Mouse (Mus musculus): ENCODE results near the gene Glcci1. TPM values are rescaled to one million over a fixed set of nuclear protein-coding genes. Genes with fewer than 3 reads are reported as not detected.
A peak's percentile ranks its signal among the peaks of the same experiment; 100 is the strongest.
"Not testable (repeated sequence)": the region's sequence is repeated elsewhere in the genome, so short reads cannot be mapped to it uniquely, and the experiment has no call there.

Gene Glcci1
- total RNA-seq, 2 experiments from 2014 or later: 25.3 to 33.5 TPM

DNA sequence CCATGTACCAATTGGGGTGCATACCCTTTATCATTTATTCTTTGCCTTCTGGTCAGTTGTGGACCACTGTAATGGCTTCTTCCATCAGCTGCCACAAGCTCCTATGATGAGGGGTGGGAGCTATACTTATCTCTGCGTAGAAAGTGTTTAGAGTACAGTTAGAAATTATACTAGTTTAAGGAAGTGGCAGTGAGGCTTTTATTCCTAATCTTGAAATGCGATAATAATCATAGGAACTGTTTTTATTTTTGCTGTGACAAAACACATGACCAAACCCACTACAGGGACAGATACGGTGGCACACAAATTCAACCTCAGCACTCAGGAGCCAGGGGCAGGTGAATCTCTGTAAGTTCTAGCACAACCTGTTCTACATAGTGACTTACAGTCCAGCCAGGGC lies 17.2 kb upstream of the Glcci1 start:
- no peak for DNase-seq (ENCODE audit: low spot score in 2 of 2)

- no peak for DNase-seq (ENCODE audit: low spot score in 2 of 2)
Observed at GRCm38 (mm10) chr6:8495109-8495826, 14.1 kb upstream of the Glcci1 start.

DNA sequence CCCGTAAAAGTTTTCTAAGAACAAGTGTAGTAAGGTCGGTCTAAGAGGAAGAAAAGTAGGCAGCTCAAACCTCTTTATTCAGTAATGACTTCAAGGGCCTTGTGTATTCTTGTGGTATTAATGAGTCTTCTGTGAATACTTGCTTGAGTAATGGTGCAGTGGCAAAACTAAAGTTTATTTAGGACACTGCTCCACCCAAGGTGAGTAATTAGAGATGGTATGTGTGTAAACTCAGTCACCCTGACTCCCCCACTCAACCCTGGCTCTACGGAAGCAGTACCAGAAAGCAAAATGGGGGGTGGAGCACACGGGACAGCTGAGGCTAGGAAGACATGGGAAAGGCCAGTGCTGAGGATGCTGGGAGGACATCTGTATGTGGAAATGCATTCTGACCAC lies 13.6 kb upstream of the Glcci1 start:
- DNase-seq (ENCODE audit: low spot score in 2 of 2): no peak

DNA sequence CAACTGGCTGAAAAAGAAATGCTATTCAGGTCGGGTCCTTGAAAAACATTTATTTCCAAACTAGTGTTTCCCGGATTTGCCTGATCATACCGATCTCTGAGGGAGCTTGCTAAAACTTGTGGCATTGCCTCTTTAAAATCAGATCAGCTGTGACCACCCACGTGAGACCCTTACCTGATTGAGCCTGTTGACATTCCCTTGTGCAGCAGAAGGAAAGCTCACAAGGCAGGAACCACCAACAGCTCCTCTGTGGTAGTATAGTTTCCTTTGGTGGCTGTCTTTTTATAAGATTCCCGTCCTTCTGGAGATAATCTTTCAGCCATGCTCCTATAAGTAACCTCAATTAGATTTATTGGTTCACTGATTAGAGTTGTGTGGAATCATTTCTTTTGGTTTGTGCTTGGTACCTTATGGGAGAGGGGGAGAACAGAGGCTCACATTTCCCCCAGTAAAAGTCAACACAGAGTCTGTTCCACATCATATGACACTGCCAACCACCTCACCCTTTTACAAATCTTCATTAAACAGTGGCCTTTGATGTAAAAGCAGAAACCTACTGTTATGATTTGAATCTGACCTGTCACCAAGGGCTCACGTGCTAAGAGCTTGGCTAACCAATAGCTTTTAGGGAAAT lies 12.0 kb upstream of the Glcci1 start:
- DNase-seq (ENCODE audit: low spot score in 2 of 2): no peak

GRCm38 (mm10) chr6:8497868-8498257 lies 11.5 kb upstream of the Glcci1 start:
- no peak for DNase-seq (ENCODE audit: low spot score in 2 of 2)

- DNase-seq (ENCODE audit: low spot score in 2 of 2): no peak
Observed at GRCm38 (mm10) chr6:8498961-8499360, 10.4 kb upstream of the Glcci1 start.

DNA sequence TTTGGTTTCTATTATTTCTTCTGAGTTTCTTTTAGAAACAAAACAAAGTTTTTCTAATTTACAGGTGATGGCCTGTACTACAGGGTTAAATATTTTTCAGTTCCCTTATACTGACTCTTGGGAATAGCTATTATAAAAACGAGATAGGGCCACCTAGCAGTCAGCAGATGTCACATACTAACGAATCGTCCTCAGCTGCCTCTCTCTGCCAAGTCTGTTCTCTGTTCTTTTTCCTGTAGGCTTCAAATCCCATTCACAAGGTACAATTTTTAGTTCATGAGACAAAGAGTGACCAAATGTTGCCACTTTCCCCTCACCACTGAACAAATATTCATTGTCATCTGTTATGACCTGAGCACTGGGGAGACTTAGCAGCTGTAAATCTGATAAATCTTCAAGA lies 5.4 kb upstream of the Glcci1 start:
- no peak for DNase-seq (ENCODE audit: low spot score in 2 of 2)

GRCm38 (mm10) chr6:8504521-8505228 lies 4.7 kb upstream of the Glcci1 start:
- no peak for DNase-seq (ENCODE audit: low spot score in 2 of 2)

GRCm38 (mm10) chr6:8506631-8507030 lies 2.8 kb upstream of the Glcci1 start:
- no peak for DNase-seq (ENCODE audit: low spot score in 2 of 2)

DNA sequence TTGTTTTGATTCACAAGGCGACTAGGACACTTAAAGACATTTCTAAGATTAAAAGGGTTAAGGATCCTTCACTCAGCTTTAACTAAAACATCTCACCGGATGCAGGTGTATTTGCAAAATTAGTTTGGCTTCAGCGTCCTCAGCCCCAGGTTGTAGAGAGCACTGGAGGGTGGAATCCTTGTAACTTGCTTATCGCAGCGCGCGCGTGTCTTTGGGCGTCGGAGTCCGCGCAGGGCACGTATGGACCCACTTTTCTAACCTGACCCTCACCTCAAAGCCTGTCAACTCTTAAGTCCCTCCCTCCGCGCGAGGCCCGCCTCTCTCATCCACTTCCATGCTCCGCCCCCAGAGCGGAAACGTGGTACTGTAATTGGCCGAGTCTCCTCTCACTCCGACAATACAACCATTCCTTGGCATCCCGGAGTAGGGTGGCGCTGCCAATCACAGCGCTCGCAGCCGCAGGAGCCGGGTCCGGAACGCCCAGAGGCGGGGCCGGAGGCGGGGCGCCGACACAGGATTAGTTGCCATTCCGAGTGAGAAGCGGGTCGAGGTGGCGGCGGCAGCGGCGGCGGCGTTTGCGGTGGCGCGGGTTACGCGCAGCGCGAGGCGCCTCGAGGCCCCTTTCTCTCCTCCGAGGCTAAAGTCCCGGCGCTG lies 390 bp upstream of the Glcci1 start:
- DNase-seq (ENCODE audit: low spot score in 2 of 2): peak; percentile 97

DNA sequence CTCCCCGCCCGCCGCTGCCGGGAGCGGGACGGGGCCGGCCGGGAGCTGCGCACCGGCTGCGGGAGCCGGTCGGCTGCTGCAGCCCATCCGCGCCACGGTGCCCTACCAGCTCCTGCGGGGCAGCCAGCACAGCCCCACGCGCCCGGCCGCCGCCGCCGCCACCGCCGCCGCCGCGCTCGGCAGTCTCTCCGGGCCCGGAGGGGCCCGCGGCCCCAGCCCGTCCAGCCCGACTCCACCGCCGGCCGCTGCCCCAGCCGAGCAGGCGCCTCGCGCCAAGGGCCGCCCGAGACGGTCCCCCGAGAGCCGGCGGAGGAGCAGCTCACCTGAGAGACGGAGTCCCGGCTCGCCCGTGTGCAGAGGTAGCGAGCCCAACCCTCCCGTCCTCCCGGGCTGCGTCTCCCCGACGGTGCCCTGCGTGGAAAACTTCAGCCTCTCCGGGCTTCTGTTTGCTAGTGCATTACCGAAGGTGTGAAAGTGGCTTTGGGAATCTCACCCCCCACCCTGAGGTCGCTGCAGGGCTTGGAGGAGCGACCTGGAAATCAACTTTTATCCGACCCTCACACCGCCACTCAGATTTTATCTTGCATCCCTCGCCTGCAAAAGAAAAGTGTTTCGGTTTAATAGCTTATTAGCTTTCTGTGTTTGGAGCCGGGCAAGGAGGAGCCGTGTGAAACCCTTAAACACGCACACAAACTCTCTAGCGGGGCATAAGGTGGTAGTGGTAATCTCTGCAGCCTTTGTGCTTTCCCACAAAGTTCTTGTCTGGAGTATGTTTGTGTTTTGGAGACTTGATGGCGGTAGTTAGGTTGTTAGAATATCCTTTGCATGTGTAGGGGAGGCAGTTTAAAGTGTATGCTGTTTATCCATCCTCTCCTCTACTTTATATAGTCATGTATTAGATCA lies 812 bp downstream of the Glcci1 start:
- peak; percentile 55 to 56 for DNase-seq (ENCODE audit: low spot score in 2 of 2)

DNA sequence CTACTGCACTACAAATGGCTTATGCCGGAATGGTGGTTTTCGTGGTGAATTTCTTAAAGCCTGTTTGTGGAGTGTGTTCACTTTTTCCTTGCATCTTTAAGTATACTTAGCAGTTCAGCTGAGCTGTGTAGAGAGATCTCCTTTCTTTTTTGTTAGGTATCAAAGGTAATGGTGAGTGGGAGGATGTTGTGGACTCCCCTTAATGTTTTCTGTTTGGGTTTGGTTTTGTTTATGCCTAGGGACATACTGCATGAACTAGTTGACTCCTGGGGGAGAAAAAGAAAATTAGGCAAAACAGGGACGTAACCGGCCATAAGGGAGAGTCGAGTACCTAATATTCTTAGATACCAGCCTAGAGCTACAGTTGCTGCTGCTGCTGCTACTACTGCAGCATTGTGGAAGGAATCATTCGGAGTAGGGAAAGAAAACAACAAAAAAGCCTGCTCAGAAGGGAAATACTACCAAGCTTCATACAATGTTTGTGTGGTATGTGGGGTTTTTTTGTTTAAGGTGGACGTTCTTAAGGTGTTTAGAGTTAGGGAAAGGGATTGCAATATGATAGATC lies 1.5 kb downstream of the Glcci1 start:
- DNase-seq (ENCODE audit: low spot score in 2 of 2): no peak

GRCm38 (mm10) chr6:8511447-8511846 lies 2.0 kb downstream of the Glcci1 start:
- DNase-seq (ENCODE audit: low spot score in 2 of 2): no peak

DNA sequence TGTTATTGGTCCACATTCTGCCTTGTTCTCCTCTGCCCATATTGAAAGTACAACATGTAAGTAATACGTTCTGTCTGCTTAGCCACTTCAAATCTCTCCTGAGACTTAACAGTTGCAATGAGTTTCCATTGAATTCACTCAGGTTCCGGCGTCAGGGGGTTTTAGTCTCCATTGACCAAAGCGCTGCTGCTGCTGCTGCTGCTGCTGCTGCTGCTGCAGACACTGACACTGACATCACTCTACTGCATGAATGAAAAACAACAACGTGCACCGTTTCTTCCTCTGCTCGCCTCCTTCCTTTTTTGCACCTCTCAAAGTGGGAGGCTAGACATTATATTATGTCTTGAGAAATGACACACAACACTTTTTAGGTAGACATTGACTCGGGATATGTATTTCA lies 3.0 kb downstream of the Glcci1 start:
- DNase-seq (ENCODE audit: low spot score in 2 of 2): no peak

DNA sequence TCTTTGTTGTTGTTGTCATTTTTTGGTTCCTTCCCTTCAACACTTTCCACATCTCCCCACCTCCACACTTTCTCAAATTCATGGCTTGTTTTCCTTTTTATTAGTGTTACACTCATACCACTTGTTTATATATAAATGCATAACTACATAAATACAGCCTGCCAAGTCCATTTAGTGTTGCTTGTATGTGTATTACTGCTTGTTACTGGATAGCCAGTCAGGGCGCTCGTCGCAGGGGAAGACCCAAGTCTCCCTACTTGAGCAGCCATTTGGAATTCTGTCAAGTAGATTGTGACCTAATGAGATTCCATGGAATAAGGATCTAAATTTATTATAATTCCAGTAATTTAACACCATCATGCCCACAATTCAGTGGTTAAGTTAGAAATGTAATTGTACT lies 10.3 kb downstream of the Glcci1 start:
- no peak for DNase-seq (ENCODE audit: low spot score in 2 of 2)

DNA sequence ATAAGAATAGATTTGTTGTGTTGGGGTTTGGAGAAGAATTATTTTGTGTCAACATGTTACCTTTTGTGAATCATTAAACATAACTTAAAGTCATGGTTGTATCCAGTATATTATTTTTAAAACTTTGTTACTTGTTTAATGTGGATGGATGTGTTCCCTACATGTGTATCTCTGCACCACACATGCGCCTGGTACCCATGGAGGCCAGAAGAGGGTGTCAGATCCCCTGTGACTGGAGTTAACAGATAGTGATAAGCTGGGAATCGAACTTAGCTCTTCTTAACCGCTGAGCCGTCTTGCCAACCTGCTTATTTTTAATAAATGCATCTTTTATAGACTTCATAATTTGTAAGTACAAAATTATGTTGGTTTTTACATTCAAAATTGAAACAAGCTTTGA lies 11.8 kb downstream of the Glcci1 start:
- no peak for DNase-seq (ENCODE audit: low spot score in 2 of 2)

- DNase-seq (ENCODE audit: low spot score in 2 of 2): no peak
Observed at GRCm38 (mm10) chr6:8524717-8525116, 15.3 kb downstream of the Glcci1 start.

- no peak for DNase-seq (ENCODE audit: low spot score in 2 of 2)
Observed at GRCm38 (mm10) chr6:8531104-8531894, 21.9 kb downstream of the Glcci1 start.

GRCm38 (mm10) chr6:8536944-8537343 lies 27.5 kb downstream of the Glcci1 start:
- DNase-seq (ENCODE audit: low spot score in 2 of 2): no peak

DNA sequence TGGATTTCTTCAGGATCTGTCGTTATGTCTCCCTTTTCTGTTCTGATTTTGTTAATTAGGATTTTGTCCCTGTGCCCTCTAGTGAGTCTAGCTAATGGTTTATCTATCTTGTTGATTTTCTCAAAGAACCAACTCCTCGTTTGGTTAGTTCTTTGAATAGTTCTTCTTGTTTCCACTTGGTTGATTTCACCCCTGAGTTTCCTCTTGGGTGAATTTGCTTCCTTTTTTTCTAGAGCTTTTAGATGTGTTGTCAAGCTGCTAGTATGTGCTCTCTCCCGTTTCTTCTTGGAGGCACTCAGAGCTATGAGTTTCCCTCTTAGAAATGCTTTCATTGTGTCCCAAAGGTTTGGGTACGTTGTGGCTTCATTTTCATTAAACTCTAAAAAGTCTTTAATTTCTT lies 32.1 kb downstream of the Glcci1 start:
- DNase-seq (ENCODE audit: low spot score in 2 of 2): not testable (repeated sequence)

All from adrenal gland, adult 18-20 months (tissue).